Mouse (Mus musculus): ENCODE results near the gene Taf4.

The Taf4 gene

DNA sequence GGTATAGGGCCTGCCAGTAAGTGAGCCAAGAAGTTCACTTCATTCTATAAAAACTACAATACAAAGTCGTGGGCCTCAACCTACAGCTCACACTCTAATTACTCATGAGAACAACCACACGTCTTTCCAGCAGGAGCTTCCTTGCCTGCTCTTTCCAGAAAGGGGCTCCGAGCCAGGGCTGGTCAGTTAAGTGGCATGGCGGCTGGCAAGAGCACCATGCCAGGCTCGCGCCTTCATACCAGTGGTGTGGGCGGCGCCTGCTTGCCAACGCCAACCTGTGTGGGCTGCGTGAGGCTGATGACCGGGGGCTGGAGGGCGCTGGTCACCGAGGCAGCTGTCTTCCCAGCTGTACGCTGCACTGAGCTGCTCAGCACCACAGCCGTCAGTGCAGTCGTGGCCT lies 44.7 kb downstream of the Taf4 start:
- DNase-seq = no peak

DNA sequence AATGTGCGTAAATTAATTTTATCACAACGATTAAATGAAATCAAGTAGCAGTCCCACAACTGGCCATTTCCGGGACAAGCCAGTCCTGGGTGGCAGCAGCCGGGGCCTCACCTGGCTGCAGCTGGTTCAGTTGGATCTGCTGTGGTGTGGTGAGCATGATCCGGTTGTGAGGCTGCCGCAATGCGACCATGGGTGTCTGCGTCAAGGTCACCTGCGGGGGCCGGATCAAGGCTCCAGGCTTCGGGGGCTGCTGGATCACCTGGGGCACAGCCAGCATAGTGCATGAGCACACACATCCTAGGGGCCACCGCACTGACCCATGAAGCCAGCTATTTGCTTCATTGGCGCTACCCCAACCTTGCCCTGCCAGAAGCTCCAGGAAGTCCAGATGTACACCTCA lies 47.3 kb downstream of the Taf4 start:
- DNase-seq = no peak

DNA sequence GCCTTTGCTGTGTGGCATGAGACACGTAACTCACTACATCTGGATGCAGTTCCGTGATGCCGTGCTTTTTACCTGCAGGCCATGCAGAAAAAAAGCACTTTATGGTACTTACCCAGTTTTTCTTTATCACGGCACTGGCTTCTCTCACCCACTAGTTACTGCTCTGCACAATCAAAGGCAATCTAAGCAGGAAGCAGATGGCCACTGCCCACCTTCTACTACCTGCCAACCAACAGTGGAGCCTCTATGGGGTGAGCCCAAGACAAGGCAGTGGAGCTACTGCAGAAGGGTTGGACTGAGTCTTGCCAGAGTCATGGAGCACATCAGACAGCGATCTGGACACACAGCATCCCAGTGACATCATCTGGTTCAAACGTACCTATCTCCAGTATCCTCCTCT lies 52.4 kb downstream of the Taf4 start:
- no peak for DNase-seq

DNA sequence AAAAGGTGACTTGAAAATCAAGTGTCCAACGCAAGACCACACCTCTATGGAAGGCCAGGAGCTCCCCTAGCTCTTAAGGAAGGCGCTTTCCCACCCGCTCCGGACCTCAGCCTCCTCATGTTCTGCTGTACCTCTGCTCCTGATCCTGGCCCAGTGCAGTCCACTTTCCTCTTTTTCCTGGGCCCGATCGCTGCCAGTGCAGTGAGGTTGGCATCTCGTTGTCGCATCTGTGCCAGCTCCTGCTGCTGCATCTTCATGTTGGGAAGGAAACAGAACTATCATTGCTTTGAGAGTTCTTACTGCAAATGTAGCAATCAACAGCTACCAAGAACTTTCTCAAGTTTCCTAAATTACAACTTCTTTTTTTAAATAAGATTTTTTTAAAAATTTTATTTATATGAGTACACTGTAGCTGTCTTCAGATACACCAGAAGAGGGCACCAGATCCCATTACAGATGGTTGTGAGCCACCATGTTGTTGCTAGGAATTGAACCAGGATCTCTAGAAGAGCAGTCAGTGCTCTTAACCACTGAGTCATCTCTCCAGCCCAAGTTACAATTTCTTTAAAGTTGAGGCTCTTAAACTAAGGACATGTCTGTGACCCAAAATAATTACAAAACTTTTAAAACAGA lies 55.3 kb downstream of the Taf4 start:
- no peak for DNase-seq

DNA sequence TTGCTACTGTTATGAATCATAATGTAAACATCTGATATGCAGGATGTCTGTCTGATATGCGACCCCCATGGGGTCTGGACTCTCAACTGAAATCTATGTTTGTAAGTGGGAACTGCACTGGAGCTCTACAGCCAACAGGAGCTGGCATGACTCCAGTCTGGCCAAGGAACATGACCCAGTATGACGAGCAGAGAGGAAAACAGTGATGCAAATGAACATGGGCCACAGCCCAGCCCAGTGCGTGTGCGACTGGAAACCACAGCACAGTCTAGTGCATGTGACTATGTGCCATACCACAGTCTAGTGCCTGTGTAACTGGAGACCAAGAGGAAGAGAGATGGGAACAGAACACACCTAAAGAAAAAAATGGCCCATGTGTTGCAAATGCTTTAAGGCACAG lies 56.4 kb downstream of the Taf4 start:
- peak; percentile 14 for DNase-seq

DNA sequence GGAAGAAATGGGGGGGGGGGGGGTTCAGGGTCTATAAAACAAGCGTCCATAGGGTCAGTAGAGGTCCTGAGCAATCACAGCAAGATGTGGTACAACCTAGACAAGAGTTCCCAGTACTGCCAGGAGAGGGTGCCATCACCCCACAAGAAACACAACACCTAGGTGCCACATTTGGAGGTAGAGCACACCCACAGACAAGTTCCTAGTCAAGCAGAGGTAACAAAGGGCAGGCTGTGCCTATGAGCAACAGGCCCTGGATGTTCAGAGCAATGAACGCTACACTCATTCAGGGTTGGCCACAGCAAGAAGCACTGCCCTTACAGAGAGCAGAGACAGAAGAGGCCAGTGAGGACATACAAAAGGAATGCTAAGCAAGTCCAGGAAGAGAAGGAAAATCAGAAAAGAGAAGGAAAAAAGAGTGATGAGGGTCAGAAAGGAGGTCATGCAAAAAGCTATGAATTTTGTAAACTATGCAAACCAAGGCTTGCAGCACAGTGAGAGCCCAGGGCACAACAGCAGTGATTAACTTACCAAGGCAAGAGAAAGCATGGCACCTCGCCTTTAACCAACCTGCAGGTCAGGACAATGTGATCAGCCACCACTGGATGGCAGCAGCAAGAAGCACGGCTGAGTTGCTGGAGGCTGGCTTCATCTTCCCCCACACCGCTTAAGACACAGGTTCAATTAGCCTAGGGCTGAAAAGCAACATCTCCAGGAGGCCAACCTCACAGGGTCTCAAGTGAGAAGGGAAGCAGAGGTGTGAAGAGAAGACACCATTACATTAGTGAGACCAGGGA lies 59.4 kb downstream of the Taf4 start:
- peak; percentile 78 for DNase-seq

DNA sequence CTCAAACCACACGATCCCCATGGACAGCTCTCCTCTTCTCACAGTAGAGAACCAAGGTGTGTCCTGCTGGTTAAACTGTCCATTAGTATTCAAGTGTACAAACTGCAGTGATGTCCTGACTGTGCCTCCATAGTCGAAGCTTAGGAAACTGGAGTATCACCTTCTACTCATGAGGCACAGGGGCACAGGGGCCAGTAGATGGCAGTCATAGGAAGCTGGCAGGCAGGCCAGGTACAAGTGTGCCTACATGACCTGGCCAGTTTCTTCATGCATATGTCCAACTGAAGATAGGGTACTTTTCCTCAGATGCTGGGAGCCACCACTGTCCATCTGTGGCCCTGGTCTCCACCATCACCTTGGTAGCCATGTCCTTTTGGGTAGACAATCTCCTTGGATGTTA lies 62.2 kb downstream of the Taf4 start:
- no peak for DNase-seq

DNA sequence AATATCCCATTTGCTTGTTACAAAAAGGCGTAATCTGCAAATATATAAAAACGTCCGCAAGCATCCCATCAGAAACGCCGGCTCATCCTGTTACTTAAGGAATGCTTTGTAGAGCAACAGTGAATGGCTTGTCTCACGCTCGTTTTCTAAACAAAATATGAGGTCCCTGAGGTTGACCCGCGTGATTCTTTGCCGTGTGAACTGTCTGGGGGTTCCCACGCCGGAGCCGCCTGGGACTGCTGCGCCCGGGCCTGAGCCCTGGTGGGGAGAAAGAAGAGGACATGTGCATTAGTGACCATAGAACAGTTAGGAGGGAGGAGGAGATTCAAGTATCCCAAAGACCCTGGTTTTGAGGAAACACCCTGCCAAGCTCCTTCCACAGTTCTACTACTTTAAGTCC lies 63.1 kb downstream of the Taf4 start:
- DNase-seq = no peak

DNA sequence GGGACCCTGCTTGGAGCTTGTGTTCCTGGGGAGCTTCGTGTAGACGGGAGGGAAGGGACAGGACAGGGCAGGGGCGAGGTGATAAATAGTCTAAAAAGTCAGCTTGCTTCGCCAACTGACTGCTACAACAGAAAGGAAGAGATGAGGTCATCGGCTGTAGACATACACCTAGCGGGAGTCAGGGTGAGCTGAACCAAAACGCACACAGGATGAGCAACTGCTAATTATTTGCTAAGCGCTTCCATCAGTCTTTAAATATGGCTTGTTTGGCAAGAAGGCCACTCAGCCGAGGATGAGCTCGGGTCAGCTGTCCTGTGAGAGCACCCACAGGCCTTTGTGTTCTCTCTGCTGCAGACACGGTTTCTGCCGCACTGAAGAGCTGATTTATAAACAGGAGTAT lies 63.5 kb downstream of the Taf4 start:
- no peak for DNase-seq

DNA sequence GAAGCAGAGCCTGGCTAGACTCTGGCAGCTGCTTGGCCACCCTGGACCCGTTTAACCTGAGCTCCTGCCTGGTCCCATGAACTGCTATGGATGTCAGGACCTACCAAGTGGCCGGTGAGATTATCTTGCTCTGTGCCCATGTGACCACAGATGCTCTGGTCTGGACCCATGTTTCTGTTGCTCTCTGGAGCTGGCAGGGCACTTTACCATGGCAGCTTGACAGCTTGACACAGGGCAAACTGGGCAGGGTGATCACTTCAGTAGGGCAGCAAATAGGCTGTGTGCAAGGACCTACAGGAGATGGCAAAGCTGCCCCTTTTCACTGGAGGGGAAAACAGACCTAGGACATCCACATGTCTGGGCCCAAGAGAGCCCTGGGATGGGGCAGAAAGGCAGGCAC lies 79.5 kb downstream of the Taf4 start:
- no peak for DNase-seq

DNA sequence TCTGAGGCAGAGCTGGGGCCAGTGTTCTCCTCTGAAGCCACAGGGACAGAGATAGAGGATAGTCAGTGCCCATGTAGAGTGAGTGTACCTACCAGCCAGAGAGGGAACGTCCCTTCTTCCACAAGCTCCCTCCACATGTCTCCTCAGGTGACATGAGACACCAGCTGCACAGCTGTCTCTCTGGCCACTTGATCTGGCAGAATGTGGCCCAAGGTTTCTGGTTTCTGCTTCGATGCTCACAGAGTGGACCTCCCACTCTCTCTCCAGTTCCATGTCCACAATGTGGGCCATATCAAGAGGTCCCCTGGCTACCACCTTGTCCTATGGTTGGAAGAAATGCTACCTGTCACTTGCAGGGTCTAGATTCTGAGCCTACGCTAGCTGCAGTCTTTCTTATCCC lies 85.4 kb downstream of the Taf4 start:
- DNase-seq = no peak

DNA sequence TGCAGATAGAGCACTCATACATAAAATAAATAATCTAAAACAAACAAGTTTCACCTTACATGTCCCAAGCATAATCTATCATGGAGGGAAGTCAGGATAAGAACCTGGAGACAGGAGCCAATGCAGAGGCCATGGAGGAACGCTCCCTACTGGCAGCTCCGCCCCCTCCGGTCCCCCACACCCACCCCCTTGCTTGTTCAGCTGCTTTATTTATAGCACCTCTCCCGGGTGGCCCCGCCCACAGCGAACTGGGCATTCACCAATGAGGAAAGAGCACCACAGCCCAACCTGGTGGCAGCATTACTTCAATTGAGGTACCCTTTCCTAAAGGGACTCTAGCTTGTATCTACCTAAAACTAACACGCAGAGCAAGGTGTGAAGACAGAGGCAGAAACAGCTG lies 91.9 kb downstream of the Taf4 start:
- no peak for DNase-seq

DNA sequence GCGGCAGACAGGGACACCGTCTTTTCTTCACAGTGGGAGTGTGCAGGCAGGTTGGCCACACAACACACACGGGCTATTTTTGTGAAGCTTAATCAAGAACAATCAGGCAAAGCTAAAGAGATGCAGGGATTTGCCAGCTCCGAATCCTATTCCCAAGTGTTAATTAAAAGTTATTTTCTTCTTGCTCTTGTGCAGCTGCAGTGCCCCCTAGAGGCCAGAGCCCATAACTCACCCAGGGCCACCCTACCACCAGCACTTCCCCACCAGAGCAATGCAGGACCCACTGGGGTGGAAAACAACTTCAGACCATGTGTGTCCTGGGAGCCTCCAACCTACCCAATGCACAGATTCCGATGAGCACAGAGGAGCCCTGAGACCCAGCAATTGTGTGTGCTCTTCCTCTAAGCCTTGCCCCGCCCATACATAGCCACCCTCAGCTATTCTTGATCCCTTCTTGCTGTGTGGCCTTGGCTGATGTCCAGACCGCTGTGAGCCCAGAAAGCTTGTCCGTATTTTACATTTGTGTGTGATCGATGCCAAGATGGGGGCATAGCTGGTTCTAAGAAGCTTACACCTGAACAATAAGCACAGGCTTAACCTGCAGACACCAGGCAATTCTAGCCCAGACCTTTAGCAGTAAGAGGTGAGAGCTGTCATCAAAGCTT lies 98.8 kb downstream of the Taf4 start:
- peak; percentile 52 for DNase-seq

DNA sequence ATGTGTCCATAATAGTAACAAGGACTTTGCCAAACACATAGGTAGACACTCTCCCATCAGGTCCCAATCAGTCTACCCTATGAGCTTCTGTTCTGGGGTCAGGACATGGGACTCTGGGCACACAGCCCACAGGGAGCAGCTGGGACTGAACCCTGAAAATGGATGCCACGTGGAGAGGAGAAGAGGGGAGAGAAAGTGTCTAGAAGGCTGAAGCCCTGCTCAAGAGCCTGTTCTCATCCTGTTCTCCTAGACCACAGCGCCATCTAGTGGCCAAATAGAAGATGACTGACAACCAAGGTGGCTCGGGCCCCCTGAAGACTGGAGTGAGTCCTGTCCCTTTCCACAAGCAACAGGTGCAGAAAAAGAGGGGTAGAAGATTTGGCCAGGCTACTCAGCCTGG lies 101.3 kb downstream of the Taf4 start:
- peak; percentile 78 for DNase-seq

DNA sequence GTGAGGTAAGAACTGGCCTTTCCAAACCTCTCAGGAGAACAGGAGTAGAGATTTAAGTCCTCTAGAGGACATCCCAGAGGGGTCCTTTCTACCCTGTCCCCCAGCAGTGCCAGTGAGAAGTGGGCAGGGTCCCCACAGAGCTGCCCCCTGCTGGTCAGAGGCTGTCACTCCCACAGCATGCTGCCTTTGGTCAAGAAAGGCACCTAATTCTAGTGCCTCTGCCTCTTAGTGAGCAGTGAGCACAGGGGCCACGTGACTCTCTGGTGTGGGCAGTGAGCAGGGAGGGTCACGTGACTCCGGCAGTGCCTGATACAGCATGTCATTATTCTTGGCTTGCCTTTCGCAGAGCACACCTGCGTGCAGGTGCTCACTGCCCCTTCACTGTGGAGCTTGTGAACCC lies 103.1 kb downstream of the Taf4 start:
- DNase-seq = no peak

DNA sequence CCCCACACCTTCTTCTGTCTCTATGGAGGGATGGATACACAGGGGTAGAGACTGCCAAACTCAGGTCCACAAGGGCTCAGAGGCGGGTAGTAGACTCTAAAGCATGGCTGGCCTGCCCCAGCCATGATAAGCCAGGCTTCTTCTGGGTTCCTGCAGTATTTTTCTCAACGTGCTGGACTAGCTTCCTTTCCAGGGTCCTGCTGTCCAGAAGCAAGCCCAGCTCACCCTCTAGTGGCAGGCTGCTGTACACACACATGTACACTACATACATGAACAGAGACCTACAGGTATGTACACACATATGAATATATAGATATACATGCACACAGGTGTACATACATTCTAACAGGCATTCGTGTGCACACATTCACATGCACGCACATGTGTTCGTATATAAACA lies 103.7 kb downstream of the Taf4 start:
- DNase-seq = no peak

DNA sequence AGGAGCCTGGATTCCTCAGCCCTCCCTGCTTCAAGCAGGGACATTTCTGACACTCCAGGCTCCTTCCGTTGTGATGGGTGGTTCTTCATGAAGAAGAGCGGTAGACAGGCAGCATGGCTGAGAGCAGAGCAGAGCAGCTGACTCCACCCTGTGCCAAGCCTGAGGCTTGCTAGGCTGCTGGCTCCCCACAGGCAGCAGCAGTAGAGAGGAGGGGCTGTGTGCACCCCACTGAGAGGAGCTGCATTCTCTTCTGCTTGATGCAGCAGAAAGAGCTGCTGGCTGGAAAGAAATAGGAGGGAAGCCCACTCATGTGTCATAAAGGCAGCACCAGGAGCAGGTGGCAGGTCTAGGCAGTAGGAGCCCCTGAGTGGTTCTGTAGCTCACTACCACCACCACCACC lies 106.6 kb downstream of the Taf4 start:
- DNase-seq = no peak

DNA sequence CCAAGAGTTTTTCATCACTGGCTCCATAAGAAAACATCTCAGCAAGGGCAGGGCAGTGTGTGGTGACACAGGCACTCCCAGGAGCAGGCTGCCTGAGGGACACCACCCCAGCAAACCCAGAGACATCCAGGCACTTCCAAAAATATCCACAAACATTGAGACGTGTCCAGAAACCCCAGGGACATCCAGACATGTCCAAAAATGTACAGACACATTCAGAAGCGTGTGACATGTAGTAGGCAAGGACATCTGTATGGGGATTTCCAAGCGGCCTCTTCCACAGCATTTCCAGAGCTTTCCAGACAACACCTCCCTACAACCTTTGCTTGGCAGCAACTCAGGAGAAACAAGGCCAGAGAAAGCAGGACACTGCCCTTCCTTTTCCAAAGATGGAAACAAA lies 108.8 kb downstream of the Taf4 start:
- DNase-seq = no peak

DNA sequence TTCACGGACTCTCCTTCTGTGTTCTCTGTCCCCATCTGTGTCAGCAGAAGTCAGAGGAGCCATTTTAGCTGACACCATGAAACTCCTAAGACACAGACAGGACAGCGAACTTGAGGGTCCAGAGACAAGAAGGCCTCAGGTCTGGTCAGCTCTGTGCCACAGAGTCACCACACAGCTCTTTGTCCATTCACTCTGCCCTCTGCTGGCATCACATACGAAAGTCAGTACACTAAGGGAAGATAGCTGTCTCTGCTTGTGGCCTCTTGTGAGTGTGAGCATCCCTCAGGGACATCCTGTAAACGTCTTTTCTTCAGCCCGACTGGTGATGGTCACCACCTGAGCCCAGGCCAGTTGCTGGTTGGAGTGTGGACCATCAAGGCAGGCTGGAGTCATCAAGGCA lies 111.3 kb downstream of the Taf4 start:
- no peak for DNase-seq

DNA sequence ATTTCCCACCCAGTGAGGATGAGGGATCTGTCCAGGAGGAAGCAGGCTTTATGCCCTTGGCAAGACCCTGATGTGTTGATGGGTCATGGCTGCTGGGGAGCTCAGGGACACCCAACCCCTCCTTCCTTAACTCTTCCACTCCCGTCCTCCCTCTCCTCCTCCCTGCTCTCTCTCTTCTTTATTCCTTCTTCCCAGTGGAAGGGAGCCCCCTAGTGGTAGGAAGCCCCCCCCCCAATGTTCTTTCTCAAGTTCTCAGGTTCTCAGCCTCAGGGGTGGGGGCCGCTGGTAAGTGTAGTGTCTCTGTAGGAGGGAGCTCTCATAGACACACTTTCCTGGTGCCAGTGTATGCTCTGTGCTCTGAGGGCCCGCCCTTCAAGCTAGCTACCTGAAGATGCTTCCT lies 113.2 kb downstream of the Taf4 start:
- no peak for DNase-seq

DNA sequence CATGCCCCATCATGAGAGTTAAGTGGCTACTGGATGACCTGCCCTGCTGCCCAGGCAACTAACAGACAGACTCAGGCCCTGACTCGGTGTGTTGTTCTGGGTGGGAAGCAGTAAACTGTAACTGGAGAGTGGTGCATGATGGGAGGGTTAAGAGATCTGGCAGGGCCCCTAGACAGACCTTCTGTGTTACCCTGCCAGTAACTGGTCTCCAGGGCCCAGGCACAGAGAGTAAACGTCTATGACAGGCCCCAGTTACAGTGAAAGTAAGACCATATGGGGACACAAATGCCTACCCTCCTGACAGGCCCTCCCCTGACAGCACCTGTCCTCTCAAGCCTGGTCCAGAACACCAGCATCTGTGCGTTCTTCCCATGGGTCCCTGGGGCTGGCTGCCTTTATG lies 113.8 kb downstream of the Taf4 start:
- DNase-seq = no peak
